Mouse (Mus musculus): ENCODE measurements around the gene Arrb2.
A peak's percentile ranks its signal among the peaks of the same experiment; 100 is the strongest.
"Not testable (repeated sequence)": the region's sequence is repeated elsewhere in the genome, so short reads cannot be mapped to it uniquely, and the experiment has no call there.

Arrb2 gene

DNA sequence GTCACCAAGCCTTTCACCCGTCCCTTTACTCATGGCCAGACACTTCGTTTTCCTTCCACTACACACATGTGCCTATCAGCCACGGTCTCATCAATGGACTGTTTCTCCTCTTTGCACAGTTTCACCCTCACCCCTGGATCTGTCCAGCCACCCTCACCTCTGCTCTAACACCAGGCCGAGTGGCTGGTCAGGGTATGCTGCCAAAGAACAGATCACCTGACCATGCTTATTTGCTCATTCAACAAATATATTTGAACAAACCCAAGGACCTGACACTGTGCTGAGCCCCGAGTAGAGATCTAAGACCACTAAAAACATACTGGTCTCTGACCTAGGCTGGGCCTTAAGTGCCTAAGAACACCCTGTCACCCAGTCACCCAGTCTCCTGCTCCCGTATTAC lies 12.2 kb downstream of the Arrb2 start:
- DNase-seq (ENCODE audit: low spot score), result peak; percentile 62

DNA sequence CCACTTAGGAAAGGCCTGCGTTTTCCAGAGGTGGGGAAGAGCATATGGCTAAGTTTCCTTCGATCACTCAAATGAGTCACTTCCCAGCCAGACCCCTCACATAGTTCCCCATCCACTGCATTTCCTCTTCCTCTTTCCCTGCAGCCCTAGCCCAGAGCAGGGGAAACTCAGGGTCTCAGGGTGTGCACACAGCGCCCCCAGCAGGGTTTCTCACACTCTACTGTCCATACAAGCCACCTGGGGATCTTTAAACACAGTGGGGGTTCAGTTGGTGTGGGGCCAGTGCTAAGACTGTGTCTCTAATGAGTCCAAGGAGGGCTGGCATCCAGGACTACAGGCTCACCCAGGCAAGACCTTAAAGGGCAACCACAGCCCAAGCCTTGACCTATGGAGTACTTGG lies 14.3 kb downstream of the Arrb2 start:
- no peak for DNase-seq (ENCODE audit: low spot score)

DNA sequence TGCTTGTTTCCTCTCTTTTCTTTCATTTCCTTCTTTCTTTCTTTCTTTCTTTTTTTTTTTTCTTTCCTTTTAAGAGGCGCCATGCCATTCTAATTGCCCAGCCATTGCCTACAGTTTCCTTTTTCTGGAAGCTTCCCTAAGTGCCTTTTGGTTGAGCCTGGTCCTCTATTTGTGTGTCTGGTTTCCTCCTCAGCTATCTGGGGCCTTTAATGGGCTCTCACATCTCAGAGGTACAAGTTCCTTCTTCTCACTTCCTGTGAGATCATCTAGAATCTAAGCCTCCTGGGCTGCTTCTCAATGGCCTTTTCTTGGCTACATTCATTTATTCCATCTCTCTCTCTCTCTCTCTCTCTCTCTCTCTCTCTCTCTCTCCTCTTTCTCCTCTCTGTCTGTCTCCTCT lies 14.9 kb downstream of the Arrb2 start:
- DNase-seq (ENCODE audit: low spot score), result no peak

DNA sequence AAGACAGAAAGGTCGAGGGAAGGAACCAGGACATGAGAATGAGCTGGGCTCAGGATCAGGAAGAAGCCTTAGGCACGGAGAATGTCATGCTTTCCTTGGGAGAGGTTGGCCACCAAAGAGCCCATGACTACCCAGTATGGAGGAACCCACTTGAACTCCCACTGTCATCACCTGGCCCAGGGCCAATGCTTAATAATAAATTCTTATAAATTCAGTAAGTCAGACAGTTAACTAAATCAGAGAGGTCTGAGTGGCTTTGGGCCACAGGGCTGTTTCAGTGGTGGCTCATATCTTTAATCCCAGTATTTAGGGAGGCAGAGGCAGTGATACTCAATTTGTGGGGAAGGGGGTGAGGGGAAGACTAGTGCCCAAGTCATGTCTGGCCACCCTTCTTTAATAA lies 18.5 kb downstream of the Arrb2 start:
- DNase-seq (ENCODE audit: low spot score), result no peak

DNA sequence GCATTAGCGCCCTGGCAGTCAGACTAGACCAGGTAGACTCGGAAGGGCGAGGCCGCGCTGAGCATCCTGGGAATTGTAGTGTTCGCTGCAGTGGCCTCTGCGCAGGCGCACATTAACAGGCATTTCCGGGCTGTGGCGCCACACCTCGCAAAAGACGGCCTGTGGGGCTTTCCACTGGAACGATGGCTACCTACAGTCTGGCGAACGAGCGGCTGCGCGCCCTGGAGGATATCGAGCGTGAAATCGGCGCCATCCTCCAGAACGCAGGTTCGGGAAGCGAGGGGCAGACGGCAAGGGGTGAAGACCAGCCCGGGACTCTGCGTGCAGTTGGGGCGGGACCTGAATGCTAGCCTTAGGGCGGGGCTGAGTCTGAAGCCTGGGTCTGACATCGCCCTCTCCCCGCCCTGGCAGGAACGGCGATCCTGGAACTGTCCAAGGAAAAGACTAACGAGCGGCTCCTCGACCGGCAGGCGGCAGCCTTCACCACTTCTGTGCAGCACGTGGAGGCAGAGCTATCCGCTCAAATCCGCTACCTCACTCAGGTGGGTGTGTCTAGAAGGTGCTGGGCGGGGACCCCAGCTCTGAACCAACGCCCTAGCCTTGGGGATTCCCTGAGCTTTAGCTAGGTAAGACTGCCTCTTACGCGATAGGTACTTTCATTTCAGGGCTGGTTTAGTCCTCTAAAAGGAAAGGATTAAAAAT lies 19.5 kb downstream of the Arrb2 start, which contains the start of gene Med11:
TSS of gene Med11 (plus strand) at position 123 of the 702 bp plus-strand sequence.
- DNase-seq (ENCODE audit: low spot score), result peak; percentile 99

DNA sequence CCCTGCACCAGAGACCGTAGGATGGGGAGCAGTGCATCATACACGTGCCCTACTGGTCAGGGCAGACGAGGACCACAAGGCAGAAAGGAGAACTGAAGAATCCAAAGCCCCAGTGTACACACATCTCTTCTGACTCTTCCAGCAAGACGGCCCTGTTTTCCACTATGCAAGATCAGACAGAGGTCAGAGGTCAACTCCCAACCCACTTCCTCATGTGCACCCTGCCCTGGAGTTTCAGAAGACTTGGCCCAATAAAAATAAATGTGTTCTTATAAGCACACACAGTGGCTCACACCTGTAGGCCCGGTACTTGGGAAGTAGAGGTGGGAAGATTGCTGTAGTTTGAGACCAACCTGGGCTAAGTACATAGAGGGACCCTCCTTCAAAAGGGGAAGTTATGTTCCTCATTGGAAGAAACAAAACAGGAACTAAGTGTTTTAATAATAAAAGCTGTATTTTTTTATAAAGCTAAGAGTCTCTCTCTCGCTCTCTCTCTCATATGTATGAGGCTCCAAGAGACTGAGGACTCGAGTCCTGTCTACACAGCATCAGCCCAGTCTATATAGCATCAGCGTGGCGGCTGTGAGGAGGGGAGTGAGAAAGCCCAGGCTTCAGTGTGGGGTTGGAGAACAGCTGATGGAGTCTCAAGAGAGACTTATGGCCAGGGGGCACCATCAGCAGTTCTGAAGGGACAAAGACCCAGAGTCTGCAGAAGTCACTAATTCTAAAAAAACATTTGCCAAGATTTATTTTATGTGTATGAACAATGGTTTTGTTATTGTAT lies 21.0 kb downstream of the Arrb2 start:
- no peak for DNase-seq (ENCODE audit: low spot score)

DNA sequence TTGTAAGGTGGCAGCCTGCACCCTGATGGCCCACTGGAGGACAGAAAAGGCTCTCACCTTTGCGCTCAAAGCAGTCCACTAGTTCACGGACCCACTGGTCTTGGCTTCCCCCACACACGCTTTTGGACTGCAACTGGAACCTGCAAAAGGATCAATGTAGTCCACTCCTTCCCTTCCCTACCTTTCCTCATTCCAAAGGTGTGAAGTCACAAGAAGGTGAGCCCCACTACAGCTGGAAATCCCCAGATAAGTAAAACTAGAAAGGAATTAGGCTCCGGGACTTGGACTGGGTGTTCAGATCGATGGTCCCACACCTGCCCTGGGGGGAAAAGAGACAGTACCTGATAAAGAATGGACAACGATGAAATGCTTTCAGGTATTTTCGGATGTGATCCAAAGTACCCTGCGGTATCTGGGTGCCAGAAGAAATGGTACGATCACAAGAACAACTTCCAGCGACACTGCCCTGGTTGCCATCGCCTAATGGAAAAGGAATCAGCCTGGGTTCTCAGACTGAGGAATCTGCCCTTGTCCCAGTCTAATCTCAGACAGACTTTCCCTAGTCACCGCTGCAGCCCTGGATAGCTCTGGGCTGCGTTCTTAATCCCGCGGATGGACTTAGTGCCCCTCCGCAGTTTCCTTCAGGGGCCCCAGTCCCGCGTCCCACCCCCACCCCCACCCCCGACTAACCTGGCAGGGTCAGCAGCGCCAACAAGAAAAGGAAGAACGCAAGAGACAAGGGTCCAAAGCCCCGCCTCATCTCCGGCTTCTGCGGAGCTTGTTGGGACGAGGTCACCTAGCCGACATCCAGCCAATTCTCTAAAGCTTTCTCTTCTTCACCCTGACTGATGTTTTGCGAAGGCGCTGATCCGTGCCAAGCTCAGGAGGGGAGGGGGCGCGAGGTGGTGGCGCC lies 26.5 kb downstream of the Arrb2 start, which contains the start of gene Zmynd15:
TSS of gene Zmynd15 (plus strand) at position 746 of the 913 bp plus-strand sequence.
- no peak for DNase-seq (ENCODE audit: low spot score)

DNA sequence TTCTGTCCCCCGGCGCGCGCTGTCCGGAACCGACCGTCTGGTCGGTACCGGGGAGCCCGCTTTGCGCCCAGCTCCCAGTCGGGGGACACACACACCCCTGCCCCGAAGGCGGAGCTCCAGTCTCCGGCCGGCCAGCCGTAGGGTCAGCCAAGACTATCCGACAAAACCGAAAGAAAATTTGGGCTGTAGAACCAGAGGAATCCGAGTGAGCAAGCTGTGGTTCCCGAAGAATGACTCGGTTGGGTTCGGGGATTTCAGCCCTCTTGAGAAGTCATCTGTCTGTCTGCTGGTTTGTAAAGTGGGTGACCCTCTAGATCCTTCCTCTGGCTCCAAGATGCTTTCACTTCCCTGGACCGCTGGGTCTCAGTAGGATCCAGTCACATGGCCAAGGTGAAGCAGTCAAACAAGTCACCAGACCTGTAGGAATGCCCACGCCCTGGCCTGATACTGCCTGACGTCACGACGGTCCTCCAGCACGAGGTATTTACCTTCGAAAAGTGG lies 27.2 kb downstream of the Arrb2 start, which contains the start of gene Cxcl16:
TSS of gene Cxcl16 (minus strand) at position 384 of the 501 bp plus-strand sequence.
- peak; percentile 26 for DNase-seq (ENCODE audit: low spot score)

DNA sequence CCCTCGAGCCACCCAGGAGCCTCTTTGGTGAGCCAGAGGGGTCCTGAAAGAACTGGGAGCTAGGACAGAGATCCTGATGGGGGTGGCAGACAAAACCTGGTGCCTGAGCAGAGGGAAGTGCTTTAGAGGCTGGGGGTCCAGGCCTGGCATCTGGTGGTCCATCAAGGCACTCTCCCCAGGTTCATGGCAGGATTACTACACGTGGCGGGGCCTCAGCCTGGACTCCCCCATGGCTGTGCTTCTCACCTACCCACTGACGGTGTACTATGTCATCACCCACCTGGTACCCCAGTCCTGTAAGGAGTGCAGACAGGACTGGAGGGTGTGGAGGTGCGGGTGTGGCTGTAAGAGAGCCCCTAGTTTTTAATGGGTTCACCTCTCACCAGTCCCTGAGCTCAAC lies 31.5 kb downstream of the Arrb2 start:
- DNase-seq (ENCODE audit: low spot score), result no peak

DNA sequence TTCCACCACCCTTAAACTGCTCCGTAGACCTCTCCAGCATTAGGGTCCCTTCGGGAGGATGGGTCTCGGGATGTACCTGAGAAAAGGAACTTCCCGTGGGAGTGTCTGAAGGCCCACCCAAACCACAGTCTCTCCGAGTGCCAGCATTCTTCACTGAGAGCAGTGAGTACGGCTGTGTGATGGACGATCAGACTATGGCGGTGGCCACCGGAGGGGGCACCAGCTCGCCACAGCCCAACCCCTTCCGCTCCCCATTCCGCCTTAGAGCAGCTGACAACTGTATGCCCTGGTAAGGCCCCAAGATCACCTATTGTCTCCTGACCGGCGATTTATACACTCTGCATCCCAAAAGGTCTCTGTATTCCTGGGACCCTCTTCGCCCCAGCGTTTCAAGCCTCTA lies 32.8 kb downstream of the Arrb2 start:
- no peak for DNase-seq (ENCODE audit: low spot score)

DNA sequence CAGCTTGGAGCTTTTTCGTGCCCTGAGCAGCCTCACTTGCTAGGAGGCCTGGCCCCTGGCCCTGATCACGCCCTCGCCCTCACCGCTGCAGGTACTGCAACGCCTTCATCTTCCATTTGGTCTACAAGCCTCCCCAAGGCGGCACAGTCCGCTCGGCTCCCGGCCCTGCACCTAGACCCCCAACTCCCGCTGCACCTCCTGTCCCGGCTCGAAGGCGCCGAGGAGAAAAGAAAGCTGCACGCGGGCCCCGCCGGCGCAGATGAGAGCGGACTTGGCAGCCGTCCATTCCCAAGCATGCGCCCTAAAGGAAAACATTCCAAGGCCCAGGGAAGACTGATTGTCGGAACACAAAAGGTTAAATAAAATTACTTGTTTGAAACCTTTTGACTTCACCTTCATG lies 33.4 kb downstream of the Arrb2 start:
- no peak for DNase-seq (ENCODE audit: low spot score)

DNA sequence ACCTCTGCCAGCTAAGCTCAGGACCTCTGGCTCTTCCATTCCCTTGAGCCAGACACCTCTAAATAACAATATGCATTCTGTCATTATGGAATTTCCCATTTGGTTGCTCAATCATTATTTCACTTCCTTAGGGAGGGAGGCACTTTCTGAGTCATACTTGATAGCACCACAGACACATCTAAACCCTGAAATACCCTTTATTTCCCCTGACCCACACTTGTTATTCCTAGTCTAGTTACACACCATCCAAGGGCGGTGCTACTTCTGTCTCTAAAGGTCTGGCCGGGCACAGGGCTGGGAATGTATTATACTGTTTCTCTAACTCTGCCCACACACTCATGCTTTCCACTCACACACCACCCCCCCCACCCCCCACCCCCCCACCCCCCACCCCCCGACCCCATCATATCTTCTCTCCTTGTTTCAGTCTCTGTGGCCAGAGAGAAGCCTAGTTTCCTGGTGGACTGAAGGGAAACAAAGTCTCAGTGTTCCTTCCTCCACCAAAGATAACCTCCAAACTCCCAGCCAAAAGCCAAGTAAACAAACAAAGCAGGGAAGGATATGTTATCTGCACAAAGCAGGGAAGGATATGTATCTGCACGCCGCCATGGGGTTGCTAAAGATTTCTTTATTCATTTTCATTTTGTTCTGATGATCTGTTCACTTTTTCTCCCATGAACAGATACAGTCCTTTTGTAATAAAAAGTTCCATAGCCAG lies 35.6 kb downstream of the Arrb2 start:
- no peak for DNase-seq (ENCODE audit: low spot score)

DNA sequence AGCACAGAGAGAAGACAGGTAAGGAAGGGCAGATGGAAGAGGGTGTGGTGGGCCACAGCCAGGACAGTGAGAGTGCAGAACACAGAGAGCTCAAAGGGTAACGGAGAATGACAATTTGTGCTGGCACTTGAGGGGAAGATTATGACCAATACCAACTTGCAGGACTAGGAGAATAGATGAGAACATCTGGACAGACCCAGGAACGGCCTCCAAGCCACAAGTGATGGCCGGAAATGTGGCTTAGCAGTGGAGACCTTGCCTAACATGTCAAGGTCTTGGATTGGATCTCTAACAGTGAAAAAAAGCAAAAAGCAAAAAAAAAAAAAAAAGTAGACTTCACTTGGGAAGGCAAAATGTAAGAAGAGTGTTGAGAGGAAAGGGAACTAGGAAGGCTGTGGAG lies 37.3 kb downstream of the Arrb2 start:
- no peak for DNase-seq (ENCODE audit: low spot score)

DNA sequence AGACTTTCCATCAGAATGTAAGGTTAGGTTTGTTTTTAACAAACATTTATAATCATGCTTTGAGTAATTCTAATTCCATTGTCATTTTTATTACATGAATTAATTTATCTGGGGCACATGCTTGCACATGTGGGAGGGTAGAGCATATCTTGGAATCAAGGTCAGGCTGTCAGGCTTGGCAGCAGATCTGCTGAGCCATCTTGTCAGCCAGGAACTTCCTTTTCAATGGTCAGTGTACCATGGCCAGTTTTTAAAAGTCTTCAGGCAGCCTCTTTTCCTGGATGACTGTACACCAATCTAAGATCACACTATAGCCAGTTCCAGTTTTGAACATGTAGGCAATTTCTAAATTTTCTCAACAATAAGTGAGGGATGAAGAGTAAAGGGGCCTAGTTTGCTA lies 40.3 kb downstream of the Arrb2 start:
- DNase-seq (ENCODE audit: low spot score), result no peak

DNA sequence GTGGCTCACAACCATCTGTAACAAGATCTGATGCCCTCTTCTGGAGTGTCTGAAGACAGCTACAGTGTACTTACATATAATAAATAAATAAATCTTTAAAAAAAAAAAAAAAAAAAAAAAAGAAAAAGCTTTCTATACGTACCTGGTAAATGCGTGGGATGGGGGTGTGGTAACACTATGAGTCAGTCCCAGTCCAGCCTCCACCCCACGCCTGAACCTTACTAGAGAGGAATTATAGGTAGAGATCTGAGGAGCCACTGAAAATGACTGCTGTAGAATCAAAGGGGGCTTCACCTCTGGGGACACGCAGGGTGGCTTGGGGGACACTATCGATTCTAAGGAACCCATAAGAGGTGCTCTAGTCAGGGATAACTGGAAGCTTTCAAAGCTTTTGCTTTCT lies 40.9 kb downstream of the Arrb2 start:
- not testable (repeated sequence) for DNase-seq (ENCODE audit: low spot score)

DNA sequence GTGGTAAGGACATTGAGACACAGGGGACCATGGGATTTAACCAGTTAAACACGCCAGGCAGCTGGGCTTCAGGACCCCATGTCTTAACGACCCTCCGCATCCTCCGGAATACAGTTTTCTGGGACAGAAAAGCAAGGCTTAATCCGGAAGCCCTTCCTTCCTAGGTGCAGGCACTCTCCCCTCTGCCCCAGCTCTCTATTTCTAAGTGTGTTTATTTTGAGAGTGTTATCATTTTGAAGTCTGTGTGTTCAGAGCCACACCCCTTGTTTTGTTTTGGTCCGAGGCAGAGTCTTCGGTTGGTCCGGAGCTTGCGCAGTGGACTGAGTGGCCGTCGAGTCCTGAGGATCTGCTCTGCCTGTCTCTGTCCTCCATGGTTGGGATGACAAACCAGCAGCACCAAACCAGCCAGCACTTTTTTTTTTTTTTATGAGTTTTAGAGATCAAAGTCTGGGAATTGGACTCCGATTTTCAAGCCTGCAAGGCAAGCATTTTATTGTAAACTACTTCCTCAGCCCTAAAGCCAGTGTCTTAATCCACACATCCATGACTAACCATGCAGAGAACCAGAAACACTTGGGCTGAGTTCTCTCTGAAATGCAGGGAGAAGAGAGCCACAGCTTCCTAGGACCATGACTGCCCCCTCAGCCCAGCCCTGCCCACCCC lies 42.6 kb downstream of the Arrb2 start:
- no peak for DNase-seq (ENCODE audit: low spot score)

DNA sequence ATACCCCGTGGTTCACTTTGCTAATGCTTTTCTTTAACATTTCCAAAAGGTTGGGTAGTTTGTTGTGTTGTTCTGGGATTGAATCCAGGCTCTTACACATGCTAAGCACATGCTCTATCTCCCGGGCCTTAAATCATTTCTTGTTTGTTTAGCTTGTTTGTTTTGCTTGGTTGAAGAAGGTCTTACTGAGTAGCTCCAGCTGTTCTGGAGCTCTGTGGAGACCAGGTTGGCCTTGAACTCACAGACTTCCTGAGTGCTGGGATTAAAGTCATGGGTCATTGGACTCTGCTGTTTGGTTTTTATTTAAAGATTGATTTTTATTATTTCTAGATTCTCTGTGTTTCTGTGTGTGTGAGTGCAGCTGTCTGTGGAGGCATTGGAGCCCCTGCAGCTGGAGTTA lies 53.1 kb downstream of the Arrb2 start:
- DNase-seq (ENCODE audit: low spot score), result no peak

DNA sequence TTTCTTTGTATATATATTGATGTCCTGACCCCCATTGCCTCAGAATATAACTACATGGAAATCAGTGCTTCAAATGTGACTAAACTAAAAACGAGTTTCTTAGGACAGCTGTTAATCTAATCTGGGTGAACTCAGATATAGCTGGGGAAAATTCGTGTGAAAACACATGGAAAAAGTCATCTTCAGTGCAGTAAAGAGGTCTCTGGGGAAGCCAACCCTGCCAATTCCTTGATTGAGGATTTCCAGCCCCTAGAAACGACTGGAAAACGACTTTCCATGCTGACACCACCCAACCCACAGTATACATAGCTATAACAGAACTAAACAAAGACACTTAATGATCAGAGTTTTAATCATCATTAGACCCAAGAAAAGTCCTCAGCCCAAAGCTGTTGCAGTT lies 55.4 kb downstream of the Arrb2 start:
- no peak for DNase-seq (ENCODE audit: low spot score)

DNA sequence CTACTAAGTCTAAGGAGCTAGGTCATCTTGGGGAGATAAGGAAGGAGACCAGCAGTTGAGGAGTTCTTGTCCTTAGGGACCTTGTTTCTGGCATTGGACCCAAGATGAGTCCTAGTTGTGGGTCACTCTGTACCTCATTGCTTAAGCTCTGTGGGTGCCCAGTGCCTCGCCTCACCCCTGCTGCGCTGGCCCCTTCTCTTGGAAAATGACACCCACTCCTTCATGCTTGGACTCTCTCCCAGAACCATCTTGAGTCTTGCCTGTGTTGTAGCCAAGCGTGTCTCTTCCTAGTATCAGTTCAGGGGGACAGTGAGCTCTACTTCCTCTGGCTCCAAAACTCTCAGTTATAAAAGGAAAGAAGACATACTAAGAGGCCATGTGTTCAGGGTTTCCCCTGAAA lies 56.7 kb downstream of the Arrb2 start:
- no peak for DNase-seq (ENCODE audit: low spot score)

DNA sequence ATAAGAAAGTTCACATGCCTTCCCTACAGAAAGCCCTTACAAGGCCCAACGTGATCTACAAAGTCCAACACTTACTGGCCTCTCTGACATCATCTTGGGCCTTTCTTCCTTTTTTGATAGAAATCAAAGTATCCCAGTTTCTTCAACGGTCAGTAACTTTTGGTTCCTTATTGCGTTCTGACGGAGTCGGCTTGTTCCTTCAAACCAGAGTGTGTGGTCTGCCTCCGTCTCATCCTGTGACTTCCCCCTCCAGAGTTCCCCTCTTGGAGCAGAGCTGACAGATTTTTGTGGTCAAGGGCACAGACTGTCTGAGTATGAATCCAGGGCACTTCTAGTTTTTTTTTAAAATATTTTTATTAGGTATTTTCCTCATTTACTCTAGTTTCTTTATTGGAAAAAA lies 57.2 kb downstream of the Arrb2 start:
- no peak for DNase-seq (ENCODE audit: low spot score)
